Mouse (Mus musculus) hindbrain, embryonic 15.5 days (tissue): ENCODE data around the gene Pcbp3. TPM values are rescaled to one million over a fixed set of nuclear protein-coding genes. Genes with fewer than 3 reads are reported as not detected.

Experiments used
- ATAC-seq: fragments of 200-750 bp; cut with Nextera tagmentation; 2 replicates; pipeline ENCODE4 v1.8.0; 2017; ENCODE audit warnings: low read depth, moderate number of reproducible peaks, moderate TSS enrichment; ENCODE audit not compliant: low FRiP score
- H3K27ac ChIP-seq: fragments of 300-500 bp; sonication (generic); replicated peaks from 2 replicates; pipeline ENCODE4 v1.5.1; 2015; ENCODE audit warnings: mild to moderate bottlenecking, inconsistent platforms
- H3K27me3 ChIP-seq: fragments of 300-500 bp; sonication (generic); 2 replicates; pipeline ENCODE4 v1.6.1; 2015; ENCODE audit warnings: control low read depth, inconsistent platforms
- H3K36me3 ChIP-seq: fragments of 300-500 bp; sonication (generic); 2 replicates; pipeline ENCODE4 v1.6.1; 2015; ENCODE audit warnings: control low read depth, inconsistent platforms
- H3K4me1 ChIP-seq: fragments of 300-500 bp; sonication (generic); replicated peaks from 2 replicates; pipeline ENCODE4 v1.6.1; 2015; ENCODE audit warnings: control low read depth, inconsistent platforms
- H3K4me2 ChIP-seq: fragments of 300-500 bp; sonication (generic); 2 replicates; pipeline ENCODE4 v1.6.1; 2015; ENCODE audit warnings: moderate library complexity, mild to moderate bottlenecking, inconsistent platforms
- H3K4me3 ChIP-seq: fragments of 300-500 bp; sonication (generic); 2 replicates; pipeline ENCODE4 v1.5.1; 2015; ENCODE audit warnings: mild to moderate bottlenecking, inconsistent platforms
- H3K9ac ChIP-seq: fragments of 300-500 bp; sonication (generic); 2 replicates; pipeline ENCODE4 v1.6.1; 2015; ENCODE audit warnings: inconsistent platforms
- H3K9me3 ChIP-seq: fragments of 300-500 bp; sonication (generic); 2 replicates; pipeline ENCODE4 v1.6.1; 2016; ENCODE audit warnings: control low read depth, inconsistent platforms
- WGBS: fragments of 180-500 bp; shearing (Covaris S2); methylation state at CpG from one replicate; pipeline ENCODE4 v1.1.7; 2015; 5-methylcytosine and 5-hydroxymethylcytosine counted together
- polyA plus RNA-seq: library from polyadenylated mRNA; unstranded; fragments of >200 nt; fragmentation: Nextera tagmentation; extraction: Ambion mirVana; gene quantifications from 2 replicates; pipeline ENCODE4 v1.2.1, GENCODE M21; 2015

Pcbp3 gene
- polyA plus RNA-seq, 1 experiment from 2014 or later: 88.7 TPM

GRCm38 (mm10) chr10:76841220-76841619 is 120.5 kb downstream of the Pcbp3 start:
- no peaks in the 10 kb centered on the region for H3K36me3 ChIP-seq

GRCm38 (mm10) chr10:76840566-76840965 is 121.1 kb downstream of the Pcbp3 start:
- WGBS: 58% methylated on average over 5 of the region's 5 CpGs
- no peak overlapping the region for H3K4me2 ChIP-seq
- no peaks in the 10 kb centered on the region for H3K27me3 ChIP-seq
- no peak for ATAC-seq
- H3K9ac ChIP-seq: no peak overlapping the region
- peaks cover 5% of the 10 kb centered on the region; the same call in 1 of the 2 replicates for H3K4me1 ChIP-seq
- no peaks in the 10 kb centered on the region for H3K9me3 ChIP-seq
- H3K36me3 ChIP-seq: no peaks in the 10 kb centered on the region
- H3K27ac ChIP-seq: no peak overlapping the region
- H3K4me3 ChIP-seq: no peak overlapping the region

More at GRCm38 (mm10) chr10:76841220-76841619, 120.5 kb downstream of the Pcbp3 start:
- Histone ChIP-seq H3K9ac (no peak overlapping the region), H3K4me2 (no peak overlapping the region), H3K27me3 (no peaks in the 10 kb centered on the region), H3K27ac (no peak overlapping the region), H3K9me3 (no peaks in the 10 kb centered on the region), H3K4me3 (no peak overlapping the region), H3K4me1 (0 out of 2 replicates have a peak, but pooled peaks cover 2% of the 10 kb centered on the region)
- ATAC-seq: no peak
- 88% methylated on average over 1 of the region's 1 CpGs for WGBS

- Histone ChIP-seq H3K27ac (0 out of 2 replicates have a peak overlapping the region, but pooled peaks have one; percentile 3), H3K4me1 (peaks cover 3% of the 10 kb centered on the region; the same call in 1 of the 2 replicates), H3K9ac (no peak overlapping the region), H3K9me3 (no peaks in the 10 kb centered on the region), H3K27me3 (no peaks in the 10 kb centered on the region), H3K4me2 (no peak overlapping the region), H3K36me3 (no peaks in the 10 kb centered on the region), H3K4me3 (no peak overlapping the region)
- peak; percentile 83 for ATAC-seq
- WGBS: 57% methylated on average over 14 of the region's 14 CpGs
Measured at GRCm38 (mm10) chr10:76835497-76836357, 126.0 kb downstream of the Pcbp3 start.

GRCm38 (mm10) chr10:76832841-76833240 is 128.8 kb downstream of the Pcbp3 start:
- Histone ChIP-seq H3K9me3 (no peaks in the 10 kb centered on the region), H3K36me3 (no peaks in the 10 kb centered on the region), H3K4me2 (no peak overlapping the region), H3K27me3 (no peaks in the 10 kb centered on the region), H3K4me1 (peaks cover 3% of the 10 kb centered on the region; the same call in 1 of the 2 replicates), H3K27ac (no peak overlapping the region), H3K9ac (no peak overlapping the region), H3K4me3 (no peak overlapping the region)
- WGBS: 75% methylated on average over 1 of the region's 1 CpGs
- no peak for ATAC-seq

GRCm38 (mm10) chr10:76831915-76832314 is 129.8 kb downstream of the Pcbp3 start:
- Histone ChIP-seq H3K4me2 (no peak overlapping the region), H3K9ac (no peak overlapping the region), H3K36me3 (no peaks in the 10 kb centered on the region), H3K27ac (no peak overlapping the region), H3K4me1 (peaks cover 3% of the 10 kb centered on the region; the same call in 1 of the 2 replicates), H3K27me3 (no peaks in the 10 kb centered on the region), H3K9me3 (no peaks in the 10 kb centered on the region), H3K4me3 (no peak overlapping the region)
- 89% methylated on average over 2 of the region's 2 CpGs for WGBS
- no peak for ATAC-seq

GRCm38 (mm10) chr10:76831151-76831550 is 130.5 kb downstream of the Pcbp3 start:
- H3K27ac ChIP-seq: no peak overlapping the region
- H3K36me3 ChIP-seq: no peaks in the 10 kb centered on the region
- no peak overlapping the region for H3K9ac ChIP-seq
- ATAC-seq: no peak
- no peaks in the 10 kb centered on the region for H3K27me3 ChIP-seq
- H3K4me2 ChIP-seq: no peak overlapping the region
- peaks cover 3% of the 10 kb centered on the region; the same call in 1 of the 2 replicates for H3K4me1 ChIP-seq
- 9% methylated on average over 1 of the region's 1 CpGs for WGBS
- H3K9me3 ChIP-seq: no peaks in the 10 kb centered on the region
- no peak overlapping the region for H3K4me3 ChIP-seq

GRCm38 (mm10) chr10:76828936-76829335 is 132.8 kb downstream of the Pcbp3 start:
- H3K36me3 ChIP-seq: no peaks in the 10 kb centered on the region
- no peak for ATAC-seq
- no peaks in the 10 kb centered on the region for H3K27me3 ChIP-seq
- no peak overlapping the region for H3K4me2 ChIP-seq
- no peak overlapping the region for H3K27ac ChIP-seq
- no peaks in the 10 kb centered on the region for H3K4me1 ChIP-seq
- H3K9me3 ChIP-seq: no peaks in the 10 kb centered on the region
- H3K9ac ChIP-seq: no peak overlapping the region
- H3K4me3 ChIP-seq: no peak overlapping the region
- 97% methylated on average over 4 of the region's 4 CpGs for WGBS

GRCm38 (mm10) chr10:76822698-76823097 is 139.0 kb downstream of the Pcbp3 start:
- Histone ChIP-seq H3K27ac (no peak overlapping the region), H3K4me3 (no peak overlapping the region), H3K36me3 (no peaks in the 10 kb centered on the region), H3K27me3 (no peaks in the 10 kb centered on the region), H3K4me1 (no peaks in the 10 kb centered on the region), H3K4me2 (no peak overlapping the region), H3K9me3 (no peaks in the 10 kb centered on the region), H3K9ac (no peak overlapping the region)
- no peak for ATAC-seq
- WGBS: 85% methylated on average over 8 of the region's 8 CpGs

- H3K27me3 ChIP-seq: no peaks in the 10 kb centered on the region
- no peak overlapping the region for H3K4me3 ChIP-seq
- peaks cover 7% of the 10 kb centered on the region for H3K4me1 ChIP-seq
- H3K36me3 ChIP-seq: no peaks in the 10 kb centered on the region
- ATAC-seq: no peak
- no peak overlapping the region for H3K27ac ChIP-seq
- H3K9me3 ChIP-seq: no peaks in the 10 kb centered on the region
- no peak overlapping the region for H3K4me2 ChIP-seq
- H3K9ac ChIP-seq: no peak overlapping the region
- 64% methylated on average over 2 of the region's 2 CpGs for WGBS
Measured at GRCm38 (mm10) chr10:76819321-76819720, 142.4 kb downstream of the Pcbp3 start.

GRCm38 (mm10) chr10:76818337-76818736 is 143.3 kb downstream of the Pcbp3 start:
- no peak overlapping the region for H3K9ac ChIP-seq
- H3K9me3 ChIP-seq: no peaks in the 10 kb centered on the region
- ATAC-seq: no peak
- no peaks in the 10 kb centered on the region for H3K27me3 ChIP-seq
- H3K4me3 ChIP-seq: no peak overlapping the region
- peaks cover 7% of the 10 kb centered on the region for H3K4me1 ChIP-seq
- no peak overlapping the region for H3K4me2 ChIP-seq
- H3K36me3 ChIP-seq: no peaks in the 10 kb centered on the region
- no peak overlapping the region for H3K27ac ChIP-seq
- 80% methylated on average over 2 of the region's 2 CpGs for WGBS

- Histone ChIP-seq H3K9ac (no peak overlapping the region), H3K36me3 (no peaks in the 10 kb centered on the region), H3K27me3 (no peaks in the 10 kb centered on the region), H3K4me2 (no peak overlapping the region), H3K4me1 (peaks cover 7% of the 10 kb centered on the region), H3K9me3 (no peaks in the 10 kb centered on the region), H3K27ac (no peak overlapping the region), H3K4me3 (no peak overlapping the region)
- 97% methylated on average over 1 of the region's 1 CpGs for WGBS
- no peak for ATAC-seq
Measured at GRCm38 (mm10) chr10:76816930-76817329, 144.8 kb downstream of the Pcbp3 start.

- Histone ChIP-seq H3K4me3 (no peak overlapping the region), H3K27me3 (no peaks in the 10 kb centered on the region), H3K9ac (no peak overlapping the region), H3K27ac (peak overlapping the region; percentile 44; the same call in 1 of the 2 replicates), H3K9me3 (no peaks in the 10 kb centered on the region), H3K4me2 (no peak overlapping the region), H3K36me3 (no peaks in the 10 kb centered on the region), H3K4me1 (peaks cover 7% of the 10 kb centered on the region)
- ATAC-seq: peak; percentile 63; the same call in 1 of the 2 replicates
- WGBS: 40% methylated on average over 7 of the region's 7 CpGs
Measured at GRCm38 (mm10) chr10:76816436-76816835, 145.3 kb downstream of the Pcbp3 start.
